Mouse (Mus musculus): Measurements from ENCODE around the gene Ift57. TPM values are rescaled to one million over a fixed set of nuclear protein-coding genes. Genes with fewer than 3 reads are reported as not detected.

The Ift57 gene
- polyA plus RNA-seq (2015; fragmentation: Nextera tagmentation; extraction: Ambion mirVana): 31.2 and 32.1 TPM in 2 replicates

DNA sequence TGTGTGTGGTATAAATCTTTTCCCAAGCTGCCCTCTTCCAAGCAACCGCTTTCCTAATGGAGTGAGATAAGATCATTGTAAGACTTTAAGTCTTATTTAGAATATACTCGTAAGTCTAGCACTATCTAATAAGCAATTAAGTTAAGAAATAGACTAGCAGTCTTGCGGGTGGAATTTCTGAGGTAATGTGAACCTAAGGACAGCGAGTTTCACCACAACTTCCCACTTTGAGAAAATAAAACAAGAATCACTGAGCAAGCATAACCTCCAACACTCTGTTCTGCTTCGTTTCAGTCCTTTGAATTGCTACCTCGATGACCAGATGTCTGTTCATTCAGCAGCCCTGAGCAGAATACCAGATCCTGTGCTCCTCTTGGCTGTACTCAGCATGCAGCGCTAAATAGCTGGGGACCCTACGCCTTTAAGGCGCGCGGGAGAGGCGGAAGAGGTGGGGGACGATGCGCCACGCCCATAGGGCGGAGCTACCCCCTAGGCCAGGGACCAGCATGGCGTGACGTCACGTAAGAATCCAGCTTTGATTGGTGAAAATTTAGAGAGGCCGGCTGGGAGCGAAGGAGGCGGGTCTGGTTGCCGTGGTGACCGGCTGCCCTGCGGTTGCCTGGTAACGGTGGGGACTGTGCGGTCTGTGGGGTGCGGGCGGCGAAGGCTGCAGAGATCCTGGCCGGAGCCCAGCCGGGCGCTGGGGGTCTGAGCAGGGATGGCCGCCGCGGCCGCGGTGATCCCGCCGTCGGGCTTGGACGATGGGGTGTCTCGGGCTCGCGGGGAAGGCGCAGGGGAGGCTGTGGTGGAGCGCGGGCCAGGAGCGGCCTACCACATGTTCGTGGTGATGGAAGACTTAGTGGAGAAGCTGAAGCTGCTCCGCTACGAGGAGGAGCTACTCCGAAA lies at the start of gene Ift57:
Ift57 (plus strand) TSS at position 614 of the 906 bp plus-strand sequence.
- DNase-seq (ENCODE audit: low spot score): peak; percentile 99

DNA sequence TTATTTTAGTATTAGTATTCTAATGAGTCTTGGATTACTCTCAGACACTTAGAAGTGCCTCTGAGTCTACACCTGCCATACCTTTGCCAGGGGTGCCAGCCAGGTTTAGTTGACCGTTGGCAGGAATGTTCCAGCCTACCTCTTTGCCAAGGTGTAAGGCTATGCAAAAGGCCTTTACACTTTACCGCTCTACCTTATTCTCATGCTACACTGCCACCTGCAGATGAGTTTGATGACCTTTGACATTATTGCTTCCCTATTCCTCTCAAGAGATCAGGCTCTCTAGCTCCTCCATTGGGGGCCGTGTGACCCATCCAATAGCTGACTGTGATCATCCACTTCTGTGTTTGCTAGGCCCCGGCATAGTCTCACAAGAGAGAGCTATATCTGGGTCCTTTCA lies 41.9 kb upstream of the Ift57 start:
- DNase-seq (ENCODE audit: low spot score): no peak

GRCm38 (mm10) chr16:49658029-49658428 lies 41.0 kb upstream of the Ift57 start:
- DNase-seq (ENCODE audit: low spot score): no peak

DNA sequence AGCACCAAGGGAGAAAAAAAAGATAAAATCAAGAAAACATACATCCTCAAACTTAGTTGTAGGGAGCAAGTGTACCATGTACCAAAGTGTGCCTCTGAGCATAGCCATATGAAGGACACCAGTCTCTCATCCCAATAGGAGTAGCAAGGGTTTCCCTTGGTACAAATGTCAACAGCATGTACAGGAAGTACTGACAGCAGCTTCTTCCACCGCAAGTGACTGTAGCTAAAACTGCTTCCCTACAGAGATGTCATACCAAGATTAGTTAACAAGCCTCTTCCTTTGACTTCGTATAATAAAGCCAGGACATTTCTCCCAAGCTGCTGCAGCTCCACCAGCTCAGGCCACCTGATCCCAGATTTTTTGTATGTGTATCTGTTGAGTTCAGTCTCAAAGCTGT lies 39.9 kb upstream of the Ift57 start:
- peak; percentile 21 for DNase-seq (ENCODE audit: low spot score)

DNA sequence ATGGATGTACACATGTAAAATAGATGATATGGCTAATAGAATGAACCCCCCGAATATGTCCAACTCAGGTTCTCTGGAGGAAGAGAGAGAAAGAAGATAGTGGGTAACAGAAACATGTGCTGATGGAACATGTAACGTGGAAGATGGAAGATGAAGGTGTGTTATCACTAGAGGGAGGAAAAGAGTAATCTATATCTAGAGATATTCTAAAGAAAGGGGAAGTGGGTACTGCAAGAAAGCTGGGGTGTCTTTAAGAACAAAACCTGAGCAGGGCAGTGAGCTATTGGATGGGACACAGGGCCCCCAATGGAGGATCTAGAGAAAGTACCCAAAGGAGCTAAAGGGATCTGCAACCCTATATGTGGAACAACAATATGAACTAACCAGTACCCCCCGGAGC lies 38.9 kb upstream of the Ift57 start:
- DNase-seq (ENCODE audit: low spot score): no peak

DNA sequence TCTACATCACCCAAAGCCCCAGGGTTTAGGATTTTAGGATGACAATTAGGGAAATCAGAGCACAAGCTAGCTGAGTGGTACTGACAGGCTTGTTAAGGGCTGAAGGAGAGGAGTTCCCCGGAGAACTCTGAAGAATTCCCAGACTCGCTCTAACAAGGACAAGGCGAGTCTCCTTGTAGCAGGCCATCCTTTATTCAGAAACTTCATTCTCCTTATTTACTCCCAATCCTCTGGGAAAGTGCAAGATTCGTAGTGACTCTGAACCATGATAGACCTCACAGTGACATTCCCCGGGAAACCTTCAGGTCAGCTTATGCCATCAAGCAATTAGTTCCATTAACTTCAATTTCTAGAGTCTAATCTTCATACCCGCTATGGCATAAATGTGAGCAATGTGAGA lies 36.8 kb upstream of the Ift57 start:
- no peak for DNase-seq (ENCODE audit: low spot score)

DNA sequence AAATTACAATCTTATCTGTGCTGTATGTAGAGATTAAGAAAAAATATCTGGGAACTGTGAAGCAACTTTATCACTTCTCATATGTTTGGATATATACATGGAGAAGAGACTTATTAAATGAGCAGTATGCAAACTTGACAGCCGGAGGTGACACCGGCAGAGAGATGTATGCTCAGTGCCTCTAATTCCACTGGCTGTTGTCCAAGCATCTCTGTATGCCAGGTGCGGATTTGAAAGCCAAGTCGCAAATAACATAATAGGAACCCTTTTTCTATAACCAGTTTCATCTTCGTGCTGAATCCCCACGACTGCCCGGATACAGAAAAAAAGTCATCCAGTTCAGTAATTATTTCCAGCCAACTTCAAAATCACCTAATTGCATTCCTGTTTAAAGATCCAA lies 34.4 kb upstream of the Ift57 start:
- no peak for DNase-seq (ENCODE audit: low spot score)

- DNase-seq (ENCODE audit: low spot score): no peak
These were observed 19.4 kb upstream of the Ift57 start for GRCm38 (mm10) chr16:49679666-49680065.

DNA sequence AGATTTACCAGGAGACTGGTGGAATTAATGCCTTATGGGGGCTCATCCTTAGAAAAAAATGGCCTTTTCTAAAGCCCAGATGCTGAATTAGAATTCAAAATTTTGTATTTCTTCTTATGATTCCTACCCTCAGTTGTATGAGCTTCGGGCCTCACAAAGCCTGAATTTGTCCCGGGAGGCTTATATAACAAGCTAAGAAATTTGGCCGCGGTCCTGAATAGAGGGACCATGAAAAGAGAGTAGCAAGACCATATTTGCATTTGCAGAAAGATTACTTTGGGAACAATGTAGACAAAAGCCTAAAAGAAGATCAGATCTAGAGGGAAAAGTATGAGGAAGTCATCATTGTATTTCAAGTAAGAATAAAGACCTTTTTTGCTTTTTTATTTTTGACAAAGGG lies 14.1 kb upstream of the Ift57 start:
- DNase-seq (ENCODE audit: low spot score): no peak

GRCm38 (mm10) chr16:49699821-49700220 lies 788 bp downstream of the Ift57 start:
- DNase-seq (ENCODE audit: low spot score): no peak

- DNase-seq (ENCODE audit: low spot score): peak; percentile 72
These were observed 9.0 kb downstream of the Ift57 start for GRCm38 (mm10) chr16:49708074-49708473.

GRCm38 (mm10) chr16:49710188-49710587 lies 11.2 kb downstream of the Ift57 start:
- no peak for DNase-seq (ENCODE audit: low spot score)

DNA sequence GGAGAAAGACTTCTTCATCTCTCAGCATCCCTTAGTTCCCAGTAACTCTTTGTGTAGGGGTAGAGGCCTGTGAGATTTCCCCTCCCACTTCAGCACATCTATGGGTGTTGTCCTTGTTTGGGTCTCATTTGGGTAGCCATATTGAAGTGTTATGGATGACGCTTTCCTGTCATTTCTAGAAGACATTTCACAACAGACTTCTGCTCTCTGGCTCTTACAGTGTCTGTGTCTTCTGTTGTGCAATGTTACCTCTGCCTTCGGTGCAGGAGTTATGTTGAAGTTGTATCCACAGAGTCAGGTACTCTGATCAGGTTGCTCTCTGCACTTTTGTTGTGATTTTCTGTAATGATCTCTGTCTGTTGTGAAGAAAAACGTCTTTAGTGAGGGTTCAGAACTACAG lies 14.3 kb downstream of the Ift57 start:
- DNase-seq (ENCODE audit: low spot score): no peak

DNA sequence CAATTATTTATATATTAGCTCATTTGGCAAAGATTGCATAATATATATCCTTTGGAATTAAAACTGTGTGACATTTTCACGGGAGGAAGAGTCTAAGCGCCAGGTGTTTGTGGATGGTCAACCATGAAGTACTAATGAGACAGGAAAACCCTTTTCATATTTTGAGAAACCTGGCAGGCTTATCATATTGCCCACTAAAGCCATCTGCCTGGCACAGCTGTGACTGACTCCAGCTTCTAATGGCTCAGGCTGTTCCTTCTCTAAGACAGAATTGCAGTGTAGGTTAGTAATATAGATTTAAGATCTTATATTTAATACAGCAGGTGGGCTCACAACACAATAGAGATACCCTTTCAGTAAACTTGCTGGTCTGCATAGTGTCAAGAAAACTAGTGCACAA lies 21.6 kb downstream of the Ift57 start:
- DNase-seq (ENCODE audit: low spot score): no peak

- no peak for DNase-seq (ENCODE audit: low spot score)
These were observed 22.6 kb downstream of the Ift57 start for GRCm38 (mm10) chr16:49721678-49722077.

- no peak for DNase-seq (ENCODE audit: low spot score)
These were observed 24.2 kb downstream of the Ift57 start for GRCm38 (mm10) chr16:49723222-49723621.

- DNase-seq (ENCODE audit: low spot score): no peak
These were observed 25.2 kb downstream of the Ift57 start for GRCm38 (mm10) chr16:49724232-49724631.

GRCm38 (mm10) chr16:49724931-49725330 lies 25.9 kb downstream of the Ift57 start:
- DNase-seq (ENCODE audit: low spot score): no peak

GRCm38 (mm10) chr16:49725446-49725845 lies 26.4 kb downstream of the Ift57 start:
- no peak for DNase-seq (ENCODE audit: low spot score)

- no peak for DNase-seq (ENCODE audit: low spot score)
These were observed 27.2 kb downstream of the Ift57 start for GRCm38 (mm10) chr16:49726216-49726615.

GRCm38 (mm10) chr16:49726761-49727160 lies 27.7 kb downstream of the Ift57 start:
- no peak for DNase-seq (ENCODE audit: low spot score)

- DNase-seq (ENCODE audit: low spot score): no peak
These were observed 37.5 kb downstream of the Ift57 start for GRCm38 (mm10) chr16:49736536-49736935.

DNA sequence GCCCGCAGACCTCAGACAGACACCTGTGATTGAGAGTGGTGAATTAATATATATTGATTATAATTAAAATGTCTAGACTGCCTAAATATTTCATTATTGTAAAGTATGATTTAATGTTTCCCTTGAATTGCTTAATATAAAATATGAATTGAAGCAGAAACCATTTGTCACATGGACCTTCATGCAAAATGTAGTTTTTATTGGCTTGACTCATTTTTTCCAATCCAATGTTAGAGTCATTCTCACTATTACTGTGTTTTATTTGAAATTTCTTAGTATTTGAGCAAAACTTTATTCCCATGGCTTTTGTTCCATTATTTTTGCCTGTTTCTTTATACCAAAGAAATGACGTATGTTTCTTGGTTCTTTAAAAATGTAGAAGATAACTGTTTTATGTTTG lies 48.3 kb downstream of the Ift57 start:
- DNase-seq (ENCODE audit: low spot score): no peak
